ENCODE assay signal across 30 mouse cellular contexts in genomic region chr10:78594566-78594965, GRCm38 (mm10). TPM values are rescaled to one million over a fixed set of nuclear protein-coding genes. Genes with fewer than 3 reads are reported as not detected.
A peak's percentile ranks its signal among the peaks of the same experiment; 100 is the strongest.
DNase-seq lines count a peak whose midpoint lies in the region; ATAC-seq lines count a peak whose summit lies in the region.
"Had no signal": no experiment of that assay in that cellular context is flagged by ENCODE, and none has a peak within 500 bp of the region (broad histone marks: within the 10 kb centered on the region; RNA-seq: fewer than 3 reads in every experiment).

No protein-coding gene starts in this region.

- DNase-seq in thymus, postnatal 0 days (ENCODE audit: low spot score), result peak; percentile 65
- no peak for DNase-seq in thymus, postnatal 25 days
- DNase-seq in CD8-positive naive resting alpha-beta T cell, adult 2 months (ENCODE audit: low read depth in 2 of 2, low spot score in 2 of 2), result peak; percentile 24 to 41
- DNase-seq in cerebellum, adult 9-10 months, result no peak
- DNase-seq in adrenal gland, adult (ENCODE audit: inconsistent age in 2 of 2, low spot score in 1 of 2), result no peak
- DNase-seq: adrenal gland, adult 8-10 months; B cell, adult 2 months; cerebellum, adult 8-10 months; cerebellum, postnatal 36 days; gastrocnemius, postnatal 25 days; heart, postnatal 4 days; kidney, postnatal 4 days; layer of hippocampus, adult 9-11 months; liver; lung, adult 2 months; lung, postnatal 14 days had no signal

- ATAC-seq in inflammation-experienced regulatory T-cells, adult 6 months, result peak; percentile 81
- ATAC-seq: forebrain, embryonic 14.5 days had no signal

RNA-seq across cellular contexts. Expression of gene Syde1, which starts 2.8 kb away (rescaled TPM):
- 3.5 TPM in 2 replicates for polyA plus RNA-seq in thymus, postnatal 0 days (2015; fragmentation: Nextera tagmentation; extraction: Ambion mirVana)
- polyA plus RNA-seq in inflammation-experienced regulatory T-cells, adult 6 months (2017; shearing (Covaris generic)), result under 1 TPM in 2 of 3 experiments, not detected in 1; 0.60 to 0.83 TPM

RNA-seq across cellular contexts. Expression of gene Ilvbl, which starts 20.4 kb away (rescaled TPM):
- polyA plus RNA-seq in thymus, postnatal 0 days (2015; fragmentation: Nextera tagmentation; extraction: Ambion mirVana), result 300 and 352 TPM in 2 replicates
- polyA plus RNA-seq in inflammation-experienced regulatory T-cells, adult 6 months (2017; shearing (Covaris generic)), result 10 to 100 TPM; 52.8 to 69.0 (median 58.9) TPM

RNA-seq across cellular contexts. Expression of gene Olfr1357, which starts 23.3 kb away (rescaled TPM):
- 0.05 and 0.18 TPM in 2 replicates for polyA plus RNA-seq in thymus, postnatal 0 days (2015; fragmentation: Nextera tagmentation; extraction: Ambion mirVana)
- polyA plus RNA-seq in inflammation-experienced regulatory T-cells, adult 6 months (2017; shearing (Covaris generic)), result not detected
- polyA plus RNA-seq: embryonic facial prominence, embryonic 11.5 days; forebrain, embryonic 14.5 days; heart, embryonic 11.5 days; heart, embryonic 16.5 days; hindbrain, embryonic 13.5 days; kidney, postnatal 0 days; limb, embryonic 11.5 days; liver, embryonic 14.5 days; lung, adult 2 months; midbrain, embryonic 10.5 days; midbrain, postnatal 0 days; neural tube, embryonic 14.5 days; stomach, embryonic 14.5 days; testis, adult 2 months had no signal

Comparison
In these comparisons a context has a peak if more than half of its experiments do, and no peak if none do; other contexts are left out.
1. DNase-seq: peak in thymus, postnatal 0 days (single experiment) and CD8-positive naive resting alpha-beta T cell, adult 2 months (2 of 2); none in thymus, postnatal 25 days (single experiment), cerebellum, adult 9-10 months (single experiment) and adrenal gland, adult (0 of 2).